9 mouse cellular contexts compared by ENCODE assay signal in genomic region chr6:81820078-81820477, GRCm38 (mm10).
"Had no signal": no experiment of that assay in that cellular context is flagged by ENCODE, and none has a peak within 500 bp of the region (broad histone marks: within the 10 kb centered on the region; RNA-seq: fewer than 3 reads in every experiment).

No protein-coding gene starts in this region.

- DNase-seq: kidney, adult 2 months; kidney, postnatal 36 days; liver, embryonic 13.5 days; lung, adult 2 months; lung, postnatal 14 days; lung, postnatal 4 days; midbrain, embryonic 14.5 days; thymus, adult 18-20 months; thymus, postnatal 36 days had no signal
